Mouse (Mus musculus) G1E (cell line): ENCODE measurements at regions not wholly inside any gene's neighbourhood (a gene's known extent, or its start where the extent isn't known, plus 50 kb on each side); places are given as distances from the start of the nearest gene placed in this dataset.

Experiments used
- ATAC-seq: 2 replicates; pipeline ENCODE4 v1.8.0; 2016; ENCODE audit warnings: mild to moderate bottlenecking; ENCODE audit not compliant: insufficient number of reproducible peaks, poor library complexity, low FRiP score, severe bottlenecking; ENCODE audit errors: extremely low read depth
- DNase-seq: peaks from one replicate; pipeline ENCODE4 v3.0.0; 2012; ENCODE audit warnings: low spot score
- H3K27me3 ChIP-seq: 2 replicates; pipeline ENCODE4 v1.6.1; 2012; ENCODE audit warnings: mild to moderate bottlenecking, low read length, inconsistent platforms; ENCODE audit not compliant: insufficient read depth
- H3K36me3 ChIP-seq: replicated peaks from 2 replicates; pipeline ENCODE3; 2012; ENCODE audit warnings: mild to moderate bottlenecking, inconsistent platforms
- H3K4me1 ChIP-seq: 2 replicates; pipeline ENCODE4 v1.6.1; 2012; ENCODE audit warnings: low read depth, low read length, inconsistent platforms, mixed read lengths; ENCODE audit not compliant: insufficient read depth
- H3K4me3 ChIP-seq: 2 replicates; pipeline ENCODE4 v1.5.1; 2012; ENCODE audit warnings: low read depth, mild to moderate bottlenecking, inconsistent platforms, low read length, moderate library complexity, mixed read lengths
- H3K9me3 ChIP-seq: replicated peaks from 2 replicates; pipeline ENCODE4 v1.6.1; 2012; ENCODE audit warnings: inconsistent platforms
- CTCF ChIP-seq: IDR thresholded peaks from 2 replicates; pipeline ENCODE4 v1.5.1; 2012; ENCODE audit warnings: low read depth, low read length, inconsistent platforms, mixed read lengths
- GATA1 ChIP-seq: IDR thresholded peaks from 2 replicates; pipeline ENCODE4 v1.6.1; 2012; ENCODE audit warnings: borderline replicate concordance, low read length, inconsistent platforms, mixed read lengths
- GATA2 ChIP-seq: IDR thresholded peaks from 2 replicates; pipeline ENCODE4 v1.6.1; 2012; ENCODE audit warnings: low read depth, low read length, inconsistent platforms, borderline replicate concordance
- POLR2AphosphoS5 ChIP-seq: IDR thresholded peaks from 2 replicates; pipeline ENCODE4 v1.6.1; 2012; ENCODE audit warnings: low read depth, low read length, inconsistent platforms; ENCODE audit not compliant: insufficient replicate concordance
- TAL1 ChIP-seq: conservative IDR thresholded peaks from 2 replicates; pipeline ENCODE4 v1.6.1; 2012; ENCODE audit warnings: low read depth, low read length, inconsistent platforms, mixed read lengths

GRCm38 (mm10) chr16:76429156-76429555, 55.5 kb upstream of the Nrip1 start:
- Histone ChIP-seq H3K9me3 (no peaks in the 10 kb centered on the region), H3K36me3 (no peaks in the 10 kb centered on the region), H3K4me3 (no peak overlapping the region), H3K27me3 (peaks cover 34% of the 10 kb centered on the region), H3K4me1 (no peaks in the 10 kb centered on the region; the same call in 1 of the 2 replicates)
- DNase-seq, result no peak
- no peak for ATAC-seq
- TF ChIP-seq TAL1 (no peak), GATA1 (no peak)

GRCm38 (mm10) chr16:76423964-76424363, 50.3 kb upstream of the Nrip1 start:
- ATAC-seq (no peak), DNase-seq (no peak)
- H3K9me3 ChIP-seq, result no peaks in the 10 kb centered on the region
- peaks cover 15% of the 10 kb centered on the region; the same call in 1 of the 2 replicates for H3K27me3 ChIP-seq
- no peaks in the 10 kb centered on the region for H3K36me3 ChIP-seq
- H3K4me1 ChIP-seq, result peaks cover 3% of the 10 kb centered on the region; the same call in 1 of the 2 replicates
- TF ChIP-seq TAL1 (no peak), POLR2AphosphoS5 (no peak), GATA2 (no peak), CTCF (no peak), GATA1 (no peak)
- no peak overlapping the region for H3K4me3 ChIP-seq
